Mouse (Mus musculus) cerebellum, postnatal 14 days (tissue): ENCODE results near the gene Tmem88.

Experiments
- DNase-seq, 2 experiments: peaks; one replicate each; pipeline ENCODE4 v3.0.0; 2021; ENCODE audit warnings: mixed read lengths in 2 of 2

Tmem88 gene

GRCm38 (mm10) chr11:69379600-69379999 is 18.4 kb downstream of the Tmem88 start:
- DNase-seq: no peak

DNA sequence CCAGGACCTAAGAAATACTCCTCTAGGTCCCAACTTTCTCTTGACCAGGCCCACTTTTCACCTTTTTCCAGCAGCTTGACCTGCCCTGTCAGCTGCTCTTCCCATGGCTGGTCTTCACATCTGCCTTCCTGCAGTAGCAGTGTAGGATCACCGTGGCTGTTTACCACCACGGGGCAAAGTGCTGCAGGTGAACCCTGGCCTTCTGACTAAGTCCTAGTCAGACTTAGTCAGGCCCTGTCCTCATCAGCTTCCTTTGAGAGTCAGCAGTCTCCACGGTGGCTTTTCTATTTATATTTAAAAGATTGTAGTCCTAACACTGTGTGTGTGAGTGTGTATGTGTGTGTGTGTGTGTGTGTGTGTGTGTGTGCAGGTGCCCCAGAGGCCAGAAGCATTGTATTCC is 20.3 kb downstream of the Tmem88 start:
- DNase-seq: no peak

DNA sequence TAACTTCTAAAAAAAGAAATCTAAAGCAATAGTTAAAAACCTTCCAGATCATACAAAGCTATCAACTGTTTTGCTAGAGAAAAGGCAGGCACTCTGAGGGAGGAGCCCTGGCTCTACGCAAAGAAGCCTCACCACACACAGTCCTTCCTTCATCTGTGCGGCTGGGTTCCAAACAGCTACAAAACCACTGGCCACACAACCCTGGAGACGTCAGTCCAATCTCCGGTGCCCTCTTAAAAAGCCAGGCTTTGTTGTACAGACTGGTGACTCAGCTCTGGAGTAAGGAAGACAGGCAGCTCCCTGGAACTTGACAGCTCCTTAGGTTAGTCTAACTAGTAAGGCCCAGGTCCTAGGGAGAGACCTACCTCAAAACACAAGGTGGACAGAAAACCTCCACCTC is 22.4 kb downstream of the Tmem88 start:
- DNase-seq: no peak

- no peak for DNase-seq
Measured at GRCm38 (mm10) chr11:69373223-69373965, 24.6 kb downstream of the Tmem88 start.

DNA sequence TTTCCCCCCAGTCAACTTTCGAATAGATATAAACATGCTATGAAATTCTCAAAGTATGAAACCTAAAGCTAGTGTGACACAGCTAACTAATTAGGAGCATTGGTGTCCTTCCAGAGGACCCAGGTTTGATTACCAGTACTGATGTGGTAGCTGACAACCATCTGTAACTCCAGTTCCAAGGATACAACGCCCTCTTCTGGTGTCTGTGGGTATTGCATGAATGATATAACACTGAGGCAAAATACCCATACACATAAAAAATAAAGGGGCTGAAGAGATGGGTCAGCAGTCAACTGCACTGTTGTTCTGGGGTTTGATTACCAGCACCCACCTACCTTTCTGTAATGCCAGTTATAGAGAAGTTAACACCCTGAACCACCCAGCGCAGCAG is 25.3 kb downstream of the Tmem88 start:
- peak; percentile 54 to 67 for DNase-seq

GRCm38 (mm10) chr11:69372056-69372779 is 25.8 kb downstream of the Tmem88 start:
- DNase-seq: peak; percentile 92 to 95

DNA sequence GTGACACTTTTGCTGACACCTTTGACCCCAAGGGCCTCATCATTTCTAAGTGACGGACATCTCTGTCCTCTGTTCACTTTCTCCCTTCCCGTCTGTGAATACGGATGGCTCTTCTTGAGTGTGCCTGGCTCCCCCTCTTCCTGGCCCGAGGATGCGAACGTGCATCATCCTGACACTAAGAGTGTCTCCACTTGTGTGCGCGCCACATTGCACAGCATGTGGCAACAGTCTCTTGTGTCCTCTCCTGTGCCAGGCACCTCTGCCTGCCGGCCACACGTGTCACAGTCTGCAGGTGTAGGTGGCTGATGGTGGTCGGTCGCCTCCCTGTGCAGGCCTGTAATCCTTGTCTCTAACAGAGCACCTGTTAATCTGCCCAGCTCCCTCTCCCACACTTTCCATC is 26.4 kb downstream of the Tmem88 start:
- no peak for DNase-seq

DNA sequence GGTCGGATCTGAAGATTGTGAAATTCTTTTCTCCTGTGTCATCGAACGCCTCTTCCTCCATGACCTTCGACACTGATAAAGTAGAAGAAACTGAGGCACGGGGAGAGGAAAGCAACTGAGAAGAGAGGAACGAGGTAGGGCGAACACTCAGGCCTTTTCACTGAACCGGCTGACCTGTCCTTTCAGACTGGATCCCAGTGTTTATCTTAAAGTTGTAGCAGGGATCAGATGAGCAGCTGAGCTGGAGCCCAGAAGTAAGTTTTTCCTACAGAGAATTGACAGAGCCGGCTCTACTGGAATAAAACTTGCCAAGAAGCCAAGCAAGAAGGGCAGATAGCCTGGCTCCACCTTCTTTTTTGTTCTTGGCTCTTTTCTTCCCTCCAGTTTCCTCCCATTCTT is 27.2 kb downstream of the Tmem88 start:
- no peak for DNase-seq

GRCm38 (mm10) chr11:69369990-69370816 is 27.8 kb downstream of the Tmem88 start:
- no peak for DNase-seq

- peak in 1 of 2 experiments; percentile 56 for DNase-seq
Measured at GRCm38 (mm10) chr11:69369215-69369989, 28.6 kb downstream of the Tmem88 start, which contains the start of gene Chd3. TSS of gene Chd3 (minus strand) at chr11:69369406.

- peak; percentile 70 for DNase-seq
Measured at GRCm38 (mm10) chr11:69368356-69369214, 29.4 kb downstream of the Tmem88 start.

DNA sequence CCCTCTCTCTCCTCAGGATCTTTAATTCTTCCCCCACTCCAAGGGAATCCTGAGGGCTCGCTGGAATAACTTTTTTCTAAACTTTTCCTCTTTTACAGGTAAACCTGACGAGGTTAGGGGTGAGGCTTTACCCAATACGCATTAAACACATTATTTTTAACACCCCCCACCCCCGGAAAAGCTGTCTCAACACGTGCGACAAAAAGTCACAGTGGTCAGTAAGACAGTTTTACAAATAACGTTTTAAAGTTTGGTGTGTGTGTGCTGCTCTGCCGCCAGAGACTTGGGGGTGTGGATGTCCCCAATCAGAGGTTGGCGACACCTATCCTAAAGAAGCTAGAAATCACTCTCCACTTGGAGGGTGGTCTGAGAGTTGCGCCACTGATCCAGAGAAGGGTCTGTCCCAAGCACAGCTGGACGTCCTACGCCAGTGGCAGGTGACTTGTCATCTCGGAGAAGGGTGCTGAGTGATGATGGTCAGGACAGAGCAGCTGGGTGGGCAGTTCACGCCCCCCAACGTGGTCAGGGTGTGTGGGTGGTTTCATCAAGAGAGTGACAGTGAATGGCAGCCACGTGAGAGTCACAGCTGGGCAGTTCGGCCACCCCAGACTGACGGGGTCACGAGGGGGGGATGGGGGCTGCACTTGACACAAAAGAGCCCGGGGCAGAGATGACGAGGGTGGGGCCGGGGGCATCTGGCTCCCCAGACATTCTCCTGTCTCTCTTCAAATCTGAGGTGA is 30.2 kb downstream of the Tmem88 start:
- peak in 1 of 2 experiments; percentile 43 for DNase-seq

GRCm38 (mm10) chr11:69366855-69367615 is 31.0 kb downstream of the Tmem88 start:
- peak in 1 of 2 experiments; percentile 37 for DNase-seq

DNA sequence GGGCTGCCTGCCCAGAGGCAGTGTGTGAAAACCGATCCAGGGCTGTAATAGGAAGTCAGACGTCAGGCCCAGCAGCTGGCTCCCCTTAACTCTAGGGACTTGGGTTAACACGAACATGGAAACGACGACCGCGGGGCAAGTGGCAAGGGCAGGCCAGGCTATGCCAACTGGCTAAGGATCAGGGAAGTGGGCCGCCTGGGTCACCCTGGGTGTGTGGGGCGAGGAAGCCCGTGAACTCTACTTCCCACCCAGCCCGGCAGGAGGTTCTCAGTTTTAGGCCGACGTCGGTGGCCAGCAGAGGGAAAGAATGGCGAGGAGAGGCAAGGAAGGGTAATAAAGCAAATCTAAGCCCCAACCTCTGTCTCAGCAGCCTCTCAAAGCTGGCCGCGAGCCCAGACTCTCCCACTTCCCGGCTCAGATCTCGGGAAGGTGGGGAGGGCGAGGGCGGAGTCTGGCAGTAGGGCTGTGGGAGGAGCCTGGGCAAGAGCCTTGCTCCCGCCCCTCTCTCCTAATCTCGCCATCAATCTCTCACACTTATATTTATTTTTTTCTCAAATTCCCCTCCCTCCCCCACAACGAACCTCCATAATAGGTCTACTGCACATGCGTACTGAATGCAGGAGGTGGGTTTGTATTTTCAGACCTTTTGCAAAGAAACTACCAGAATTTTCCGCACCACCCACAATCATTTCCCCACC is 31.7 kb downstream of the Tmem88 start:
- peak; percentile 94 to 97 for DNase-seq

DNA sequence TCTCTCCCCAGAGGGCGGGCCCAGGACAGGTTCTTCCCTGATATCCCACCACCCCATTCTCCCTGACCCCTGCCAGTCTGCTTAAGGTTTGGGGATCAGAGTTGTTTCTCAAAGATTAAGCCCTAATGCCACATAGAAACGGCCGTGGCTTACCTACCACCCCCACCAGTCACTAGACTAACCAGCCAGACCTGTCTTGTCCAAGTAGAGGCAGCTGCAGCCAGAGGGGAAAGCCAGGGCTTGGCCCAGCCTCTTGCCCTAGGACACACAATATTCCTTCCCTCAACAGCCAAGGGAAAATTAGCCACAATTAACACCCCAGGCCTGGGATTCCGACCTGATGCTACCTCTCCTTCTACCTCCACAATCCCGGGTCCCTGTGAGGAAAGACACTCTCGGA is 32.3 kb downstream of the Tmem88 start:
- DNase-seq: no peak

GRCm38 (mm10) chr11:69364910-69365309 is 33.1 kb downstream of the Tmem88 start:
- DNase-seq: peak; percentile 95 to 98

GRCm38 (mm10) chr11:69364376-69364775 is 33.7 kb downstream of the Tmem88 start:
- no peak for DNase-seq

GRCm38 (mm10) chr11:69362479-69362878 is 35.6 kb downstream of the Tmem88 start:
- no peak for DNase-seq

DNA sequence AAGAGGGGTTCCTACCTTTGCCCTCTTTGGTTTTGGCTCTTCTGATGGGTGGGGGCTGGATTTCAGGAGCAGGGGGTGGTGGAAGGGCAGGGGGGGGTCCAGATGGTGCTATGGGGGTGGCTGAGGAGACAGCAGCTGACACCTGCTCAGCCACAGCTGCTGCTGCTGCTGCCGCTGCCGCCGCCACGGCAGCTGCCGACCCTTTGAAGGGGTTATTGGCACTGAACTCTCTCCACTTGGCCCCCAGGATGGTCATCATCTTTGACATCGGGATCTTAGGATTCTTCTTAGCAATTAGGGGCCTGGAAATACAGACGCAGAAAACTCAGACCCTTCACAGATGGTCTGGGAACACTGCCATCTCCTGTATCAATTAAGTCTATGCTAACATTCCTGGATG is 36.0 kb downstream of the Tmem88 start:
- no peak for DNase-seq
